Mouse (Mus musculus) lung, embryonic 16.5 days (tissue): ENCODE measurements around the gene BC035947. TPM values are rescaled to one million over a fixed set of nuclear protein-coding genes. Genes with fewer than 3 reads are reported as not detected.
"Not testable (repeated sequence)": the region's sequence is repeated elsewhere in the genome, so short reads cannot be mapped to it uniquely, and the experiment has no call there.

ENCODE experiments used
- ATAC-seq: fragments of 200-750 bp; cut with Nextera tagmentation; 2 replicates; pipeline ENCODE4 v1.8.0; 2017; ENCODE audit warnings: low read depth, mild to moderate bottlenecking, moderate library complexity
- H3K27ac ChIP-seq: fragments of 300-500 bp; sonication (generic); 2 replicates; pipeline ENCODE4 v1.5.1; 2014; ENCODE audit warnings: mild to moderate bottlenecking, control low read depth, low read length
- H3K27me3 ChIP-seq: fragments of 300-500 bp; sonication (generic); 2 replicates; pipeline ENCODE4 v1.6.1; 2014; ENCODE audit warnings: low read depth, low read length, mixed read lengths; ENCODE audit not compliant: control insufficient read depth, insufficient read depth
- H3K36me3 ChIP-seq: fragments of 300-500 bp; sonication (generic); 2 replicates; pipeline ENCODE4 v1.6.1; 2014; ENCODE audit warnings: low read length; ENCODE audit not compliant: control insufficient read depth, insufficient read depth
- H3K4me1 ChIP-seq: fragments of 300-500 bp; sonication (generic); replicated peaks from 2 replicates; pipeline ENCODE4 v1.6.1; 2014; ENCODE audit warnings: low read length, mixed read lengths; ENCODE audit not compliant: control insufficient read depth, insufficient read depth
- H3K4me2 ChIP-seq: fragments of 300-500 bp; sonication (generic); 2 replicates; pipeline ENCODE4 v1.6.1; 2014; ENCODE audit warnings: low read depth, low read length, control low read depth
- H3K4me3 ChIP-seq: fragments of 300-500 bp; sonication (generic); 2 replicates; pipeline ENCODE4 v1.5.1; 2014; ENCODE audit warnings: mild to moderate bottlenecking, low read length, control low read depth
- H3K9ac ChIP-seq: fragments of 300-500 bp; sonication (generic); 2 replicates; pipeline ENCODE4 v1.6.1; 2014; ENCODE audit warnings: low read length, control low read depth
- H3K9me3 ChIP-seq: fragments of 300-500 bp; sonication (generic); 2 replicates; pipeline ENCODE4 v1.6.1; 2016; ENCODE audit warnings: low read length; ENCODE audit not compliant: control insufficient read depth
- WGBS: fragments of 180-500 bp; shearing (Covaris S2); extraction: QIAGEN DNeasy Blood & Tissue Kit; methylation state at CpG from one replicate; pipeline ENCODE4 v1.1.7; 2014; 5-methylcytosine and 5-hydroxymethylcytosine counted together
- polyA plus RNA-seq: library from polyadenylated mRNA; unstranded; fragments of >200 nt; fragmentation: Nextera tagmentation; extraction: Ambion mirVana; gene quantifications from 2 replicates; pipeline ENCODE4 v1.2.1, GENCODE M21; 2015

Gene BC035947
- polyA plus RNA-seq, 1 experiment from 2014 or later: 0.05 TPM

GRCm38 (mm10) chr1:78507137-78507536 is 4.8 kb downstream of the BC035947 start:
- no peak overlapping the region for H3K4me2 ChIP-seq
- WGBS: 49% methylated on average over 1 of the region's 1 CpGs
- H3K9ac ChIP-seq: no peak overlapping the region
- H3K27me3 ChIP-seq: 0 out of 2 replicates have a peak, but pooled peaks cover 3% of the 10 kb centered on the region
- H3K36me3 ChIP-seq: no peaks in the 10 kb centered on the region
- 0 out of 2 replicates have a peak, but pooled peaks cover 4% of the 10 kb centered on the region for H3K4me1 ChIP-seq
- no peak overlapping the region for H3K27ac ChIP-seq
- ATAC-seq: no peak
- H3K9me3 ChIP-seq: no peaks in the 10 kb centered on the region; the same call in 1 of the 2 replicates
- H3K4me3 ChIP-seq: no peak overlapping the region

- H3K4me2 ChIP-seq: no peak overlapping the region
- 86% methylated on average over 6 of the region's 6 CpGs for WGBS
- no peak overlapping the region for H3K27ac ChIP-seq
- ATAC-seq: no peak
- no peaks in the 10 kb centered on the region for H3K36me3 ChIP-seq
- H3K4me3 ChIP-seq: no peak overlapping the region
- no peaks in the 10 kb centered on the region for H3K27me3 ChIP-seq
- H3K4me1 ChIP-seq: no peaks in the 10 kb centered on the region
- H3K9me3 ChIP-seq: no peaks in the 10 kb centered on the region; the same call in 1 of the 2 replicates
- H3K9ac ChIP-seq: no peak overlapping the region
Observed at GRCm38 (mm10) chr1:78502527-78502926, 9.4 kb downstream of the BC035947 start.

- not testable (repeated sequence) for H3K9ac ChIP-seq, H3K4me3 ChIP-seq, H3K27ac ChIP-seq, H3K27me3 ChIP-seq, ATAC-seq, H3K9me3 ChIP-seq, H3K4me1 ChIP-seq, H3K4me2 ChIP-seq, H3K36me3 ChIP-seq
- 74% methylated on average over 12 of the region's 12 CpGs for WGBS
Observed at GRCm38 (mm10) chr1:78501856-78502255, 10.1 kb downstream of the BC035947 start.

- H3K4me3 ChIP-seq: no peak overlapping the region
- no peak for ATAC-seq
- WGBS: 84% methylated on average over 16 of the region's 16 CpGs
Observed at GRCm38 (mm10) chr1:78501036-78501435, 10.9 kb downstream of the BC035947 start.

GRCm38 (mm10) chr1:78490143-78490542 is 21.8 kb downstream of the BC035947 start:
- Histone ChIP-seq H3K4me3 (no peak overlapping the region), H3K4me1 (peaks cover 18% of the 10 kb centered on the region), H3K4me2 (no peak overlapping the region), H3K36me3 (no peaks in the 10 kb centered on the region; the same call in 1 of the 2 replicates), H3K9me3 (no peaks in the 10 kb centered on the region), H3K27ac (no peak overlapping the region), H3K27me3 (no peaks in the 10 kb centered on the region), H3K9ac (no peak overlapping the region)
- WGBS: 63% methylated on average over 1 of the region's 1 CpGs
- no peak for ATAC-seq

More at GRCm38 (mm10) chr1:78501036-78501435, 10.9 kb downstream of the BC035947 start:
- no peaks in the 10 kb centered on the region for H3K36me3 ChIP-seq
- no peaks in the 10 kb centered on the region; the same call in 1 of the 2 replicates for H3K9me3 ChIP-seq
- no peaks in the 10 kb centered on the region for H3K27me3 ChIP-seq
- no peak overlapping the region for H3K4me2 ChIP-seq
- H3K4me1 ChIP-seq: no peaks in the 10 kb centered on the region
- no peak overlapping the region for H3K27ac ChIP-seq
- no peak overlapping the region for H3K9ac ChIP-seq

- H3K9me3 ChIP-seq: no peaks in the 10 kb centered on the region
- H3K9ac ChIP-seq: peak within 1 kb of the TSS; percentile 81
- peak within 1 kb of the TSS; percentile 76 for H3K27ac ChIP-seq
- peak within 1 kb of the TSS; percentile 89 for H3K4me2 ChIP-seq
- H3K4me1 ChIP-seq: peaks cover 18% of the 10 kb centered on the region
- peak within 1 kb of the TSS; percentile 97 for H3K4me3 ChIP-seq
- no peaks in the 10 kb centered on the region; the same call in 1 of the 2 replicates for H3K36me3 ChIP-seq
- under 1% methylated on average over 31 of the region's 31 CpGs for WGBS
- H3K27me3 ChIP-seq: no peaks in the 10 kb centered on the region
- ATAC-seq: peak; percentile 97
Observed at GRCm38 (mm10) chr1:78488752-78489492, 23.0 kb downstream of the BC035947 start, which contains the start of gene Farsb. Farsb (minus strand) TSS chr1:78488897.

GRCm38 (mm10) chr1:78488427-78488751 is 23.6 kb downstream of the BC035947 start:
- peaks cover 18% of the 10 kb centered on the region for H3K4me1 ChIP-seq
- peak overlapping the region; percentile 97 for H3K4me3 ChIP-seq
- WGBS: under 1% methylated on average over 28 of the region's 28 CpGs
- no peaks in the 10 kb centered on the region for H3K27me3 ChIP-seq
- ATAC-seq: no peak
- H3K9ac ChIP-seq: peak overlapping the region; percentile 81
- peak overlapping the region; percentile 72 for H3K27ac ChIP-seq
- no peaks in the 10 kb centered on the region; the same call in 1 of the 2 replicates for H3K36me3 ChIP-seq
- H3K4me2 ChIP-seq: peak overlapping the region; percentile 89
- H3K9me3 ChIP-seq: no peaks in the 10 kb centered on the region

- Histone ChIP-seq H3K27me3 (no peaks in the 10 kb centered on the region), H3K4me3 (no peak overlapping the region), H3K9me3 (no peaks in the 10 kb centered on the region), H3K4me1 (peaks cover 15% of the 10 kb centered on the region), H3K36me3 (peaks cover 5% of the 10 kb centered on the region; the same call in 1 of the 2 replicates), H3K4me2 (no peak overlapping the region), H3K27ac (no peak overlapping the region), H3K9ac (no peak overlapping the region)
- WGBS: 61% methylated on average over 2 of the region's 2 CpGs
- no peak for ATAC-seq
Observed at GRCm38 (mm10) chr1:78484361-78484760, 27.6 kb downstream of the BC035947 start.

GRCm38 (mm10) chr1:78483430-78483829 is 28.5 kb downstream of the BC035947 start:
- ATAC-seq: no peak
- H3K27ac ChIP-seq: no peak overlapping the region
- no peak overlapping the region for H3K9ac ChIP-seq
- H3K27me3 ChIP-seq: no peaks in the 10 kb centered on the region
- H3K4me2 ChIP-seq: no peak overlapping the region
- WGBS: 88% methylated on average over 3 of the region's 3 CpGs
- peaks cover 8% of the 10 kb centered on the region; the same call in 1 of the 2 replicates for H3K36me3 ChIP-seq
- peaks cover 15% of the 10 kb centered on the region for H3K4me1 ChIP-seq
- no peaks in the 10 kb centered on the region for H3K9me3 ChIP-seq
- no peak overlapping the region for H3K4me3 ChIP-seq
